Mouse (Mus musculus) cerebellum, adult 2 months (tissue): ENCODE measurements at regions not wholly inside any gene's neighbourhood (a gene's known extent, or its start where the extent isn't known, plus 50 kb on each side); places are given as distances from the start of the nearest gene placed in this dataset.
A peak's percentile ranks its signal among the peaks of the same experiment; 100 is the strongest.

Experiments
- DNase-seq, 2 experiments: peaks; one replicate each; pipeline ENCODE4 v3.0.0; 2021
- H3K27ac ChIP-seq: fragments of 200-500 bp; 2 replicates; pipeline ENCODE4 v1.5.1; 2012; ENCODE audit warnings: low read length, control low read depth, inconsistent platforms; ENCODE audit not compliant: insufficient read depth
- H3K27me3 ChIP-seq: fragments of 200-500 bp; 2 replicates; pipeline ENCODE4 v1.6.1; 2012; ENCODE audit warnings: inconsistent platforms, mild to moderate bottlenecking, low read length, moderate library complexity; ENCODE audit not compliant: control insufficient read depth, insufficient read depth
- H3K4me1 ChIP-seq: fragments of 200-500 bp; 2 replicates; pipeline ENCODE4 v1.6.1; 2011; ENCODE audit warnings: low read length; ENCODE audit not compliant: control insufficient read depth, insufficient read depth
- H3K4me3 ChIP-seq: fragments of 200-500 bp; replicated peaks from 2 replicates; pipeline ENCODE3; 2011; ENCODE audit warnings: mild to moderate bottlenecking, low read depth, low read length, control low read depth; ENCODE audit not compliant: insufficient read depth
- CTCF ChIP-seq: fragments of 200-500 bp; IDR thresholded peaks from 2 replicates; pipeline ENCODE4 v1.5.1; 2011; ENCODE audit warnings: low read depth, mild to moderate bottlenecking, control low read depth, low read length, moderate library complexity, borderline replicate concordance; ENCODE audit not compliant: insufficient read depth
- POLR2A ChIP-seq: fragments of 200-500 bp; IDR thresholded peaks from 2 replicates; pipeline ENCODE4 v1.6.1; 2011; ENCODE audit warnings: low read length, control low read depth, borderline replicate concordance; ENCODE audit not compliant: insufficient read depth
- whole genome bisulfite sequencing: fragments of 180-500 bp; shearing (Covaris S2); methylation state at CpG from one replicate; pipeline ENCODE4 v1.1.7; 2018; 5-methylcytosine and 5-hydroxymethylcytosine counted together

DNA sequence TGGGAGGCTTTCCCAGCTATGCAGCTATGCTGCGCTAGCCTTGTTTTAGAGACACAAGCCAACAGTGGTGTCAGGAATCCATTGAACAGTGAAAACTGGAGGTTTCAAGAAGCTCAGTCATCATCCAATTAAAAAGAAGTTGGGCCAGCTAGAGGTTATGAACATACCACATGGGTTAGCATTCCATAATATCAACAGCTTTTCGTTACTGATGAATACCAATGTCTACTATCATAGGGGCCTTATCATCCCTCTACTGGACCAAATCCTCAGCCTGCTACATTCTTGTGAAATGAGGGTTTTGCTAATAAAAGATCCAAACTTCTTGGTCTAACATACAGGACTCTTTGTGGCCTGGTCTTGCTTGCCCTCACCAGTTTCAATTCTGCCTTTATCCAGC lies 124.8 kb upstream of the Fam78b start:
- no peaks in the 10 kb centered on the region for H3K4me1 ChIP-seq
- 94% methylated on average over 2 of the region's 2 CpGs for WGBS
- H3K27me3 ChIP-seq: no peaks in the 10 kb centered on the region; the same call in 1 of the 2 replicates
- no peak overlapping the region for H3K27ac ChIP-seq
- no peak for TF ChIP-seq POLR2A
- TF ChIP-seq CTCF: no peak
- no peak overlapping the region for H3K4me3 ChIP-seq
- DNase-seq: no peak

DNA sequence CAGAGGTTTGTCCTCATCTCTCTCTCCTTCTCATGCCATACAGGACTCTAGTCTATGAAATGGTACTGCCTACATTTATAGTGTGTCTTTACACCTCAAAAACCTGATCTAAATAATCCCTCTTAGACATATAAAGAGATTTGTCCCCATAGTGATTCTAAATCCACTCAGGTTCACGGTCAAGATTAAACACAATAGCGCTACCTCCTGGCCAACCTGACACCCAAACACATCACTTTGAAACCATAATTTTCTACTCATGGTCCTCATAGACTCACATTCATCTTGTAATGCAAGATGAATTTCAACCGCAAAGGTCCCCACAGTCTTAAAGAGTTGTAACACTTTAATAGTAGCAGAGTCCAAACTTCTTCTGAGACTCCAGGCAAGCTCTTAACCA lies 118.0 kb upstream of the Fam78b start:
- DNase-seq: no peak
- no peak overlapping the region for H3K4me3 ChIP-seq
- no peak for TF ChIP-seq POLR2A
- no peak for TF ChIP-seq CTCF
- H3K4me1 ChIP-seq: no peaks in the 10 kb centered on the region
- 89% methylated on average over 3 of the region's 3 CpGs for WGBS
- H3K27ac ChIP-seq: no peak overlapping the region
- H3K27me3 ChIP-seq: no peaks in the 10 kb centered on the region; the same call in 1 of the 2 replicates

DNA sequence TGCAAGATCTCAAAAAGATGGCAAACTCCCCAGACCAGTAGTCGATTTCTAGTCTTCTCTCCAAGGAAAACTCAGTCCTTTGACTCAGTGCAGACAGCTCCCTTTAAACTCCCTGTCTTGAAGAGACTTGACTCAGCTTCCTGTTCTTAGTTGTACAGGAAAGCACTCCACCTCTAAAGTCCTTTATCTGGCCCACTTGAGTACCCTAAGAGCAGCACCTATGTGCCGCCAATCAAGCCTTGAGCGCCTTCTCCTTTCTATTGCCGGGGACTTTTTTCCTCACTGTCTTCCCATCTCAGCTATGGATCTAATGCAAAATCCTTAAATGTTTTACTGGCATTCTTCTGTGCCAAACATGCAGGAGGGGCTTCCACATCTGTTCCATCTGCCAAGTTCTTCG lies 105.3 kb upstream of the Fam78b start:
- H3K4me3 ChIP-seq: no peak overlapping the region
- 85% methylated on average over 5 of the region's 5 CpGs for WGBS

DNA sequence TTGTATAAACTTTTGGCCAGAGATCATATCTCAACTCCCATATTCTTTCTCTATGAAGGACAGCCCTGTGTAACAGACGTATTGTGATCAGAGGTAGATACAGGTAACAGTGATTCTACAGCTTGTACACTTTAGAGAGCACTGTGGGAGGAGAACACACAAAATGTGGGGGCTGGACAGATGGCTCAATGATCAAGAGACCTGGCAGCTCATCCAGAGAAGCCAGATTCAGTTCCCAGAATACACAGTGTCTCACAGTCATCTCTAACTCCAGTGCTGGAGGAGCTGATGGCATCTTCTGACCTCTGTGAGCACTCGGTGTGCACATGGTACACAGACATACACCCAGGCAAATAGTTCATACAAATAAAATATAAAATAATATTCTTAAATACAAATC lies 102.5 kb upstream of the Fam78b start:
- WGBS: 51% methylated on average over 2 of the region's 2 CpGs
- Histone ChIP-seq H3K27ac (no peak overlapping the region), H3K4me3 (no peak overlapping the region), H3K4me1 (peaks cover 9% of the 10 kb centered on the region), H3K27me3 (no peaks in the 10 kb centered on the region)
- no peak for DNase-seq
- TF ChIP-seq POLR2A: no peak
- no peak for TF ChIP-seq CTCF

More for the DNA sequence above, 105.3 kb upstream of the Fam78b start:
- TF ChIP-seq POLR2A (no peak), CTCF (no peak)
- Histone ChIP-seq H3K4me1 (peaks cover 4% of the 10 kb centered on the region; the same call in 1 of the 2 replicates), H3K27ac (no peak overlapping the region), H3K27me3 (no peaks in the 10 kb centered on the region)
- DNase-seq: no peak

DNA sequence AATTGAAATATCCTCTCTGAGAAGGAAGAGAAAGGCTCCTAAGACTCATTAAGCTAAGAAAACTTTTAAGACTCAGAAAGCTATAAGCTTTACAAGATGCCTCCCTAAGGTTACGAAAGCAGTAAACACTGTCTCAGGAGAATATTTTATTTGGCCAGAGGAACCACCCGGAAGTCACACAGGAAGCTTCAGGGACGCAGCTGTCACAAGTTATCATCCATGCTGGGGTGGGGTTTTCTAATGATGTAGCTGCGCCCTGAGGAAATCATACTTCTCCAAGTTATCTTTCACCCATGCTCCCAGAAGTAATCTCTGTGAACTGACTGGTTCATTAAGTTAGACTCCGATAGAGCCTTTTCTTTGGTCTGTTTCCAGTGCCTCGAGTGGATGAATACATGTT lies 102.0 kb upstream of the Fam78b start:
- Histone ChIP-seq H3K4me3 (no peak overlapping the region), H3K27ac (no peak overlapping the region), H3K27me3 (no peaks in the 10 kb centered on the region), H3K4me1 (peaks cover 9% of the 10 kb centered on the region)
- WGBS: 65% methylated on average over 6 of the region's 6 CpGs
- no peak for DNase-seq
- TF ChIP-seq POLR2A (no peak), CTCF (no peak)

DNA sequence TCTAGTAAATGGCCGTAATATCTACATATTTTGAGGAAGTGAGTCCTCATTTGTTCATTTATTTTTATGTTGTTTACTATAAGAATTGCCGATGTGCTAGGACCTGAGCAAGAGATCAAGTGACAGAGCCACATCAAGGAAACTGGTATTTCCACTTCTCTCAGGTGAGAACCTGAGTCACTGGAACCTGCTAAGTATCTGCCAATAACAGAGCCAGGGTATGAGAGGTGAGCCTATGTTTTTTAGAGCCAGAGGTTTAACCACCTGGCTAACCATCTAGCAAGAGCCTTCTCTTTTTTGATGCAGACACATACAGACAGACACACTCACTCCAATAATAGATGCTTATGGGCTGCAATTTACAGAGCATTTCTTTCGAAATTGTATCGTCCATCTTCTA lies 101.2 kb upstream of the Fam78b start:
- Histone ChIP-seq H3K4me3 (no peak overlapping the region), H3K27me3 (no peaks in the 10 kb centered on the region), H3K27ac (no peak overlapping the region), H3K4me1 (peaks cover 9% of the 10 kb centered on the region)
- no peak for DNase-seq
- WGBS: 62% methylated on average over 4 of the region's 4 CpGs
- TF ChIP-seq CTCF: no peak
- no peak for TF ChIP-seq POLR2A

DNA sequence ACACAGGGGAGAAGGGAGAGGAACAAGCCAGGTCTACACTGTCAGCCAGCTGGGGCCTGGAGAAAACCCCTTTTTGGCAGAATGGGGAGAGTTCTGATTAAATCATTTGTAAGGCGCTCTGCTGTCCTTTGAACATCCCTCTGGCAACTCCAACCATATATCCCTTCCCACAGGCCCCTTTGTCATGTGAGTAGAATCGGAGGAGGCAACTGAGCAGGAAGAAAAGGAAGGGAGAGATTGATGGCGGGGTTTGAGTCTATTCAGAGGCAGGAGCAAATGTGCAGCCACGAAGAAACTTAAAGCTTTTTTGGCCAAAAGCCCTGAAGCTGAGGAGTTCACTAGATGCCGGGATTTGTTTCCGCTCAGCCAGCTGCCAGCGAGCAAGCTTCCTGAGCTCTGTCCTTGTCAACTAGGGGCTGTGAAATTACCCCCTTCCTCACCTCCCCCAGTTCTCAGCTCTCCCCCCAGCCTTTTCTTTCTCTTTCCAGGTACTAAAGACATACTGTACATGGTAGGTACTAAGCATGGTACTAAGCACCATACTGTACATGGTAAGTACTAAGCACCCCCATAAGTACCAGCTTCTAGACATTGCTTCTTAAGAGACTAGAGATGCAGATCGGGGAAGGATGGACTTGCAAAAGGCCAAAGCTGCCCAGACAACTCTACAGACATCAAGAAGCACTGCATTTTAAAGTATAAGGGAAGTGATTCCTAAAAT lies 100.6 kb upstream of the Fam78b start:
- DNase-seq: no peak
- H3K4me3 ChIP-seq: no peak overlapping the region
- 45% methylated on average over 8 of the region's 8 CpGs for WGBS
- TF ChIP-seq POLR2A (no peak), CTCF (no peak)
- no peaks in the 10 kb centered on the region for H3K27me3 ChIP-seq
- peaks cover 9% of the 10 kb centered on the region for H3K4me1 ChIP-seq
- H3K27ac ChIP-seq: no peak overlapping the region

DNA sequence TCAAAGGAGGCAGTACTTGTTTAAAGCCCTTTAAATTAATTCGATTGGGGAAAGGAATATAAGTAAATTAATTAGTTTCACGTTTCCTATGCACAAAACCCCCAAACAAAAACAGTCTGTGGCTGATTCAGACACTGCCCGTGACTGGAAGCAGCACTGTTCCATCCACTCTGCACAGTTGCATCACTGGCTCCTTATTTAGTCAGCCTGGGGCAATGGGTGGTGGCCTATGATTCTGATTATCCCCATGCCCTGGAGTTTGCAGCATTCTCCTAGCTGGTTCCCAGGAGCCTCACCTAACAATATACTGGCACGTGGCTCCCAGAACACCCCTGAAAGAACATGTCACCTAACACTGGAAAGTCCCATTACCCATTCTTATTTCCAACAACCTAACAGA lies 99.6 kb upstream of the Fam78b start:
- DNase-seq: no peak
- Histone ChIP-seq H3K27me3 (no peaks in the 10 kb centered on the region), H3K4me1 (peaks cover 9% of the 10 kb centered on the region), H3K27ac (no peak overlapping the region), H3K4me3 (no peak overlapping the region)
- TF ChIP-seq CTCF: no peak
- 88% methylated on average over 4 of the region's 4 CpGs for WGBS

DNA sequence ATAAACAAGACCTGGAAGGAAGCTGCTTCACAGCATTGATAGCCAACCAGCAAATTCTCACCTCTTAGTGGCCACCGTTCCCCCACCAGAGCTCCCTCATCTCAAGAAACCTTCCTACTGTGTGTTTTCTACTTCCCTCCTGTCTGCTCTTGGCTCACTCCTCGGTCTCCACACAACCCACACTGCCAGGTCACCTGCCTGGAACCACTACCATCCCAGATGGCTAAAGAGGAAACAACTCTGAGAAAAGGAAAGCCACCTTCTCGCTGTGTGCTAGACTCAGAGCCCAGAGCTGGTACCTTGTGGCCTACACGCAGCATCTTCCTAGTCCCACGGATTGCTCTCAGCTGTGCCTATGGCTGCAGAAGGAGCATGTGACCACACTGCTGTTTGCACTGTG lies 97.8 kb upstream of the Fam78b start:
- peaks cover 12% of the 10 kb centered on the region for H3K4me1 ChIP-seq
- no peak overlapping the region for H3K27ac ChIP-seq
- WGBS: 13% methylated on average over 5 of the region's 5 CpGs
- no peak for TF ChIP-seq POLR2A
- no peak for TF ChIP-seq CTCF
- peak; percentile 46 to 70 for DNase-seq
- H3K4me3 ChIP-seq: no peak overlapping the region
- H3K27me3 ChIP-seq: no peaks in the 10 kb centered on the region
